Mouse (Mus musculus) kidney, adult 10 weeks (tissue): ENCODE results near the gene Adgrl3. TPM values are rescaled to one million over a fixed set of nuclear protein-coding genes. Genes with fewer than 3 reads are reported as not detected.

ENCODE experiments used
- polyA plus RNA-seq: library from polyadenylated mRNA; stranded (reverse); fragments of 350-450 nt; fragmentation: Illumina TruSeq; extraction: RNeasy Lipid Tissue Mini Kit (QIAGEN cat#74804); gene quantifications from one replicate; pipeline ENCODE4 v1.2.3, GENCODE M21; 2014; ENCODE audit warnings: low read depth, low replicate concordance

The Adgrl3 gene
- polyA plus RNA-seq = 1.9 TPM

DNA sequence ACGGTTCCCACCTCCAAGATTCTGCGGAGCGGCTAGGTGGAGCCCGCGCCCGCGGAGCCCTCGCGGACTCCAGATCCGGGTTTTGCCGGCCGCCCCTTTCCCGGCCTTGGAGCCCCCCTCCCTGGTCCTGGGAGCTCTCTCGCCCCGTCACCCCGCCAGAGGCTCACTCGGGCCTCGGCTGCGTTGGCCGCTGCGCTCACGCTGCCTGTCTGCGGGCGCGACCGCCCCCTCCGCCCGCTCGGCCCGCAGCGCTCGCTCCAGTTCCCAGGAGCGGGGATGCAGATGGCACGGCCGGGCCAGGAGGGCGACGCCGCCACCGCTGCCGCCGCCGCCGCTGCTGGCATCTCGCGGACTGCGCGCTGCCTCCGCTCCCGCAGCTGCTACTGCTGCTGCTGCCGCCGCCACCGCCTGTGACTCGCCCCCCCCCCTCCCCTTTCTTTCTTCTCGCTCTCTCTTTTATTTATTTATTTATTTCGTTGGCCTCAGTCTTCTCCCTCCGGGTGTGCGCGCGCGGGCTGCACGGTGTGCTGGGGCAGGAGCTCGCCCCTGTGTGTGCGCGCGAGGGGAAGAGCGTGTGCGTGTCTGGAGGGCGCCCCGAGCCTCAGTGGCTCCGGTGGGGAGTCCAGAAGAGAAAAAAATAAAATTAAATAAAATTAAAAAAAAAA lies at the start of gene Adgrl3:
Gene Adgrl3, plus strand, starts transcription at position 549 of the 665 bp plus-strand sequence.

